Mouse (Mus musculus) neural tube, postnatal 0 days (tissue): ENCODE data around the gene Ntn1. TPM values are rescaled to one million over a fixed set of nuclear protein-coding genes. Genes with fewer than 3 reads are reported as not detected.

Experiments
- microRNA-seq: library from miRNA; unstranded; fragments of <30 nt; microRNA quantifications from one replicate; pipeline ENCODE4, GENCODE M21; 2016
- polyA plus RNA-seq: library from polyadenylated mRNA; unstranded; fragments of >200 nt; fragmentation: Nextera tagmentation; extraction: Ambion mirVana; gene quantifications from 2 replicates; pipeline ENCODE4 v1.2.1, GENCODE M21; 2015

The Ntn1 gene
- polyA plus RNA-seq, result 20.6 and 22.5 TPM in 2 replicates

DNA sequence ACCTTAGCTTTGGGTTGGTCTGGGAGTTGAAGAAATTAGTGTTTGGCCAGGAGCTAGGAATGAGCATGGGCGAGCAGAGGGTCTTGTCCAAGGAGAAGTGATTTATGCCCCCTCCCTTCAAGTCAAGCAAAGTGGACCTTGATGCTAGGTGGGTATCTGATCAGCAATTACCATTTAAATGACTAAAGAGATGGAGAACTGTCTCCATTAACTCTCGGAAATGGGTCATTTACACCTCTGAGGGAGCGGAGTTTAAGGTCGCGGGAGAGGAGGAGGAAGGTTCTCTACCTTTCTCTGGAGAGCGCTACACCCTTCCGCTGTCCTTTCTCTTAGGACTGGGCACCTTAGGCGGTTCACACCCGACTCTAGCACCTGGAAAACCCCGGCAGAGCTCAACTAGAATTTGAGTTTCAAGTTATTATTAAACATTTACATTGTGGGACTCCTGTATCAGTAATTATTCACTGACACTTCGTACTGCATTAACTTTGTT lies at the start of gene Ntn1:
Gene Ntn1 (minus strand): TSS at position 97 of the 493 bp plus-strand sequence.

DNA sequence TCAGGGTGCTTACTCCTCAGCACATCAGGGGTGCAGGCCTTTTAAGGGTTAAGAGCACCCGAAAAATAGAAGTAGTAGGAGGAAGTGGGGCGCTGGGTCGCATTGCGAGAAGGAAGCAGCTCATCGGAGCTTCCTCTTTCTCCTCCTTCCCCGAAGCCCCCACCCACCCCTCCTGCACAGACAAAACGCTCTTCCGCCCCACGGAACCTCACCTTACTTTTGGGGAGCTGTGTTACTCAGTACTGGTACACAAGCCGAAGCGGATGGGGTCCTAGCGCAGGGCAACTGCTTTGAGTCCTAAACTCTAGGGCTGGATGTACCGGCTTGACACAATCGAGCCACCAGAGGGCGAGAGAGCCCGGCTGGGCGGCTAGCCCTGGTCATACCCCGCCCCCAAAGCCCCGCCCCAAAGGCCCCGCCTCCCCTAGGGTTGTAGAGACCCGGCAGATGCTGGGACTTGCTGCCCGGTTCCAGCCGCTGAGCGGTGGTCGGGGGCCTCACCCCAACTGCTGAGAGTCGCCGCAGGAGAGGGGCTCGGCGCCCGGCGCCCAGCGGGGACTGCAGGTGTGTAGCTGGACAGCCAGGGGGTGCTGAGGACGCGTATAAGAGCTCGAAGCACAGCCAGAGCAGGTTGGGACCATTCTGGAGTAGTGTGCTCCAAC lies 31.2 kb upstream of the Ntn1 start, which contains the start of gene Pik3r5:
Gene Pik3r5 (plus strand): TSS at position 423 of the 662 bp plus-strand sequence.

Small RNAs within 50 kb of the gene (microRNA-seq; reads per million reads assigned to microRNA genes)
- not detected for gene Mir6406

Other genes with a start within 250 kb of the Ntn1 start
- 0.79 and 0.85 TPM in 2 replicates for gene Pik3r5, start 31.3 kb upstream of the Ntn1 start, polyA plus RNA-seq
- 1.4 and 1.5 TPM in 2 replicates for gene Pik3r6, start 102.2 kb upstream of the Ntn1 start, polyA plus RNA-seq
- gene Mfsd6l, start 155.4 kb upstream of the Ntn1 start, polyA plus RNA-seq, result not detected in 2 replicates
- 0.28 TPM in 1 of 2 replicates, not detected in the other for gene Ccdc42, start 186.2 kb upstream of the Ntn1 start, polyA plus RNA-seq